Mouse (Mus musculus) left cerebral cortex, adult 2 months (tissue): ENCODE data around the gene Ccdc88c. TPM values are rescaled to one million over a fixed set of nuclear protein-coding genes. Genes with fewer than 3 reads are reported as not detected.
A peak's percentile ranks its signal among the peaks of the same experiment; 100 is the strongest.

Source experiments
- DNase-seq, 2 experiments: peaks; one replicate each; pipeline ENCODE4 v3.0.0; 2021 to 2022; ENCODE audit warnings: low spot score in 2 of 2, mixed read lengths in 1 of 2; ENCODE audit errors: extremely low spot score in 1 of 2
- H3K27ac ChIP-seq: fragments of 200-600 bp; 2 replicates; pipeline ENCODE4 v1.8.1; 2022
- H3K4me3 ChIP-seq: fragments of 200-600 bp; 2 replicates; pipeline ENCODE4 v1.8.1; 2022
- CTCF ChIP-seq: fragments of 200-600 bp; IDR thresholded peaks from 2 replicates; pipeline ENCODE4 v1.8.1; 2022; ENCODE audit warnings: antibody characterized with exemption, mild to moderate bottlenecking, moderate library complexity
- intact Hi-C: fragments of 180-260 bp; cut with DNase I; formaldehyde crosslinking; loops from one replicate; pipeline ENCODE4 v1.15.1; 2025
- total RNA-seq, 2 experiments: library from RNA; stranded (reverse); gene quantifications; 2 replicates each; pipeline ENCODE4 v1.2.3; 2021

Gene Ccdc88c
- total RNA-seq, 2 experiments from 2014 or later: 23.2 to 30.1 TPM

- intact Hi-C loops: no loop called here
- no peak overlapping the region for H3K4me3 ChIP-seq
- no peak for DNase-seq
- no peak for TF ChIP-seq CTCF
- H3K27ac ChIP-seq: no peak overlapping the region
Measured at GRCm38 (mm10) chr12:100900901-100901300, 128.0 kb downstream of the Ccdc88c start.

GRCm38 (mm10) chr12:100899111-100899640, 129.7 kb downstream of the Ccdc88c start:
- H3K27ac ChIP-seq: peak overlapping the region; percentile 89
- intact Hi-C loops: no loop called here
- peak overlapping the region; percentile 69 for H3K4me3 ChIP-seq
- no peak for TF ChIP-seq CTCF
- DNase-seq: peak; percentile 29 to 53

- Histone ChIP-seq H3K27ac (peak overlapping the region; percentile 89; the same call in 1 of the 2 replicates), H3K4me3 (peak overlapping the region; percentile 69)
- TF ChIP-seq CTCF: no peak
- DNase-seq: no peak
- intact Hi-C loops: no loop called here
Measured at GRCm38 (mm10) chr12:100897736-100898650, 130.9 kb downstream of the Ccdc88c start.

GRCm38 (mm10) chr12:100896661-100897060, 132.2 kb downstream of the Ccdc88c start:
- DNase-seq: no peak
- intact Hi-C loops: no loop called here
- no peak overlapping the region for H3K27ac ChIP-seq
- H3K4me3 ChIP-seq: no peak overlapping the region
- no peak for TF ChIP-seq CTCF

- Histone ChIP-seq H3K4me3 (no peak overlapping the region), H3K27ac (no peak overlapping the region)
- intact Hi-C loops: no loop called here
- no peak for TF ChIP-seq CTCF
- no peak for DNase-seq
Measured at GRCm38 (mm10) chr12:100895504-100895903, 133.4 kb downstream of the Ccdc88c start.

GRCm38 (mm10) chr12:100890548-100890947, 138.3 kb downstream of the Ccdc88c start:
- Histone ChIP-seq H3K27ac (no peak overlapping the region), H3K4me3 (no peak overlapping the region)
- intact Hi-C loops: no loop called here
- TF ChIP-seq CTCF: no peak
- DNase-seq: no peak

GRCm38 (mm10) chr12:100887801-100888258, 141.0 kb downstream of the Ccdc88c start:
- intact Hi-C loops: loop anchor here (1.0 kb wide), 1 partner anchor 23 kb away; no protein-coding TSS in a partner anchor
- Histone ChIP-seq H3K4me3 (peak overlapping the region; percentile 39), H3K27ac (peak overlapping the region; percentile 70)
- TF ChIP-seq CTCF: no peak; the same call in 1 of the 2 replicates
- DNase-seq: peak; percentile 50 to 72

GRCm38 (mm10) chr12:100886877-100887276, 142.0 kb downstream of the Ccdc88c start:
- no peak overlapping the region; the same call in 1 of the 2 replicates for H3K27ac ChIP-seq
- peak overlapping the region; percentile 23; the same call in 1 of the 2 replicates for H3K4me3 ChIP-seq
- TF ChIP-seq CTCF: no peak
- DNase-seq: no peak
- intact Hi-C loops: loop anchor here (1.0 kb wide), 1 partner anchor 24 kb away; no protein-coding TSS in a partner anchor

- no peak overlapping the region for H3K27ac ChIP-seq
- DNase-seq: no peak
- intact Hi-C loops: no loop called here
- no peak for TF ChIP-seq CTCF
- no peak overlapping the region for H3K4me3 ChIP-seq
Measured at GRCm38 (mm10) chr12:100885585-100885984, 143.3 kb downstream of the Ccdc88c start.

- Histone ChIP-seq H3K27ac (no peak overlapping the region), H3K4me3 (no peak overlapping the region)
- no peak for DNase-seq
- no peak for TF ChIP-seq CTCF
- intact Hi-C loops: no loop called here
Measured at GRCm38 (mm10) chr12:100883168-100883567, 145.7 kb downstream of the Ccdc88c start.

- H3K4me3 ChIP-seq: no peak overlapping the region
- H3K27ac ChIP-seq: no peak overlapping the region
- TF ChIP-seq CTCF: no peak
- no peak for DNase-seq
- intact Hi-C loops: no loop called here
Measured at GRCm38 (mm10) chr12:100878556-100878955, 150.3 kb downstream of the Ccdc88c start.

- no peak for DNase-seq
- H3K27ac ChIP-seq: no peak overlapping the region
- intact Hi-C loops: no loop called here
- TF ChIP-seq CTCF: no peak
- H3K4me3 ChIP-seq: no peak overlapping the region
Measured at GRCm38 (mm10) chr12:100877936-100878335, 150.9 kb downstream of the Ccdc88c start.
